Mouse (Mus musculus) midbrain, postnatal 0 days (tissue): ENCODE measurements around the gene Gpx3. TPM values are rescaled to one million over a fixed set of nuclear protein-coding genes. Genes with fewer than 3 reads are reported as not detected.

Experiments
- ATAC-seq: fragments of 200-750 bp; cut with Nextera tagmentation; 2 replicates; pipeline ENCODE4 v1.8.0; 2017; ENCODE audit warnings: moderate number of reproducible peaks, mild to moderate bottlenecking, moderate TSS enrichment, moderate library complexity; ENCODE audit not compliant: low FRiP score
- DNase-seq: peaks from one replicate; pipeline ENCODE4 v3.0.0-alpha.2; 2015; ENCODE audit warnings: low spot score
- H3K27ac ChIP-seq: fragments of 300-500 bp; sonication (generic); 2 replicates; pipeline ENCODE4 v1.5.1; 2014; ENCODE audit warnings: low read depth, mild to moderate bottlenecking, low read length, mixed read lengths
- H3K27me3 ChIP-seq: fragments of 300-500 bp; sonication (generic); 2 replicates; pipeline ENCODE4 v1.6.1; 2014; ENCODE audit warnings: low read length, control low read depth, mixed read lengths; ENCODE audit not compliant: insufficient read depth
- H3K36me3 ChIP-seq: fragments of 300-500 bp; sonication (generic); 2 replicates; pipeline ENCODE4 v1.6.1; 2014; ENCODE audit warnings: low read length, control low read depth, mixed read lengths; ENCODE audit not compliant: insufficient read depth
- H3K4me1 ChIP-seq: fragments of 300-500 bp; sonication (generic); 2 replicates; pipeline ENCODE4 v1.6.1; 2014; ENCODE audit warnings: mild to moderate bottlenecking, control low read depth, antibody characterized with exemption, low read length, mixed read lengths; ENCODE audit not compliant: insufficient read depth
- H3K4me2 ChIP-seq: fragments of 300-500 bp; sonication (generic); 2 replicates; pipeline ENCODE4 v1.6.1; 2014; ENCODE audit warnings: low read depth, mild to moderate bottlenecking, low read length, mixed read lengths; ENCODE audit not compliant: poor library complexity, severe bottlenecking
- H3K4me3 ChIP-seq: fragments of 300-500 bp; sonication (generic); 2 replicates; pipeline ENCODE4 v1.5.1; 2014; ENCODE audit warnings: low read depth, mild to moderate bottlenecking, low read length, moderate library complexity
- H3K9ac ChIP-seq: fragments of 300-500 bp; sonication (generic); replicated peaks from 2 replicates; pipeline ENCODE4 v1.6.1; 2014; ENCODE audit warnings: mild to moderate bottlenecking, low read length, moderate library complexity, mixed read lengths; ENCODE audit not compliant: poor library complexity, severe bottlenecking
- H3K9me3 ChIP-seq: fragments of 300-500 bp; sonication (generic); 2 replicates; pipeline ENCODE4 v1.6.1; 2016; ENCODE audit warnings: low read length, control low read depth
- CTCF ChIP-seq: IDR thresholded peaks from 2 replicates; pipeline ENCODE4 v1.5.1; 2016; ENCODE audit warnings: antibody characterized with exemption, mild to moderate bottlenecking
- WGBS: fragments of 180-500 bp; shearing (Covaris S2); extraction: QIAGEN DNeasy Blood & Tissue Kit; methylation state at CpG from one replicate; pipeline ENCODE4 v1.1.7; 2014; 5-methylcytosine and 5-hydroxymethylcytosine counted together
- polyA plus RNA-seq: library from polyadenylated mRNA; unstranded; fragments of >200 nt; fragmentation: Nextera tagmentation; extraction: Ambion mirVana; gene quantifications from 2 replicates; pipeline ENCODE4 v1.2.1, GENCODE M21; 2015
- total RNA-seq: library from RNA; depleted of rRNA; stranded (reverse); fragments of >200 nt; gene quantifications from 2 replicates; pipeline ENCODE4 v1.2.3, GENCODE M21; 2014

The Gpx3 gene
- total and polyA plus RNA-seq, 2 experiments from 2014 or later: 23.1 to 70.3 TPM

DNA sequence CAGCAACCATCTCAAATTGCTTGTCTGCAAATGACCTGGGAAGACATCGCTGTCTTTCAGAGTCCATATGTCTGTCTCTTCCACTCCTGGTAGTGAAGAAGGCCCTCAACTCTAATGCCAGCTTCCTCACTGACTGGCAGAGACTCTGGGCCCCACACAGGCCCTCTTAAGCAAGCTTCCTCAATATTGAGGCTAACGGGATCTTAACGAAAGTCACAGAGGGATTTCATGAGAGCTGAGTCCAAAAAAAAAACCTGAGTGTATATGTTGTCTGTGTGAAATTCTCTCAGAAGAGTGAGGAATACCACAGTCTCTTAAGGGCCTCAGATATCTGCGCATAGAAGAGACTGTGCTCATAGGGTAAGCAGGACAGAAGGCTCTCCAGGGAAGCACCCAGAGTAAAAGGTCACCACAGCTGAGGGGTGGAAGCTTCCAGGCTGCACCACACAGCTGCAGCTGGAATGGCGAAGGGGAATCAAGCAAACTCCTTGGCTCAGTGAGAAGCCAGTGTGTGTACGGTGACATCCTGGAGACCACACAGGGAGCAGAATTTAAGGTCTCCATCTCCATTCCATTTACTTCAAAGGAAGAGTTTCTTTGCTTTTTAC lies 18.8 kb downstream of the Gpx3 start:
- WGBS: 82% methylated on average over 6 of the region's 6 CpGs

DNA sequence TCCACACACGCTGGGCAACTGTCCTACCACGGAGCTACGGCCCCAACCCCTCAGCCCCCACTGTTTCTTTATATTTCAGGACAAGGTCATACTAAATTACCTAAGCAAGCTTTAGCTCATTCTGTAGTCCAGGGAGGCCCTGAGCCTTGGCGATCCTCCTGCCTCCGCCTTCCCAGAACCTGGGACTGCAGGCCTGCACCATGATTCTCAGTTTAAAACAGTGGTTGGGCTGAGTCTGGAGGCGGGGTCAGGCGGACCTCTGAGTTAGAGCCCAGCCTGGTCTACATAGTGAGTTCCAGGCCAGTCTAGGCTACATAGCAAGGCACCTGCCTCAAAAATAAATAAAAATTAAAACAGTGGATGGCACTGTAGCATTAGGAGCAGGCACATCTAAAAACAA lies 19.5 kb downstream of the Gpx3 start:
- no peak for ATAC-seq
- H3K27ac ChIP-seq: no peak overlapping the region
- no peaks in the 10 kb centered on the region for H3K4me1 ChIP-seq
- H3K36me3 ChIP-seq: peaks cover 42% of the 10 kb centered on the region
- WGBS: 45% methylated on average over 7 of the region's 7 CpGs
- no peak for TF ChIP-seq CTCF
- no peak overlapping the region for H3K4me2 ChIP-seq
- H3K4me3 ChIP-seq: no peak overlapping the region
- no peaks in the 10 kb centered on the region for H3K27me3 ChIP-seq
- no peak overlapping the region for H3K9ac ChIP-seq
- DNase-seq: no peak
- H3K9me3 ChIP-seq: no peaks in the 10 kb centered on the region

More for the DNA sequence above, 18.8 kb downstream of the Gpx3 start:
- DNase-seq (no peak), ATAC-seq (no peak)
- Histone ChIP-seq H3K4me1 (no peaks in the 10 kb centered on the region), H3K4me3 (no peak overlapping the region), H3K27me3 (no peaks in the 10 kb centered on the region), H3K9me3 (no peaks in the 10 kb centered on the region), H3K4me2 (no peak overlapping the region), H3K9ac (no peak overlapping the region), H3K36me3 (peaks cover 44% of the 10 kb centered on the region), H3K27ac (no peak overlapping the region)
- no peak for TF ChIP-seq CTCF

DNA sequence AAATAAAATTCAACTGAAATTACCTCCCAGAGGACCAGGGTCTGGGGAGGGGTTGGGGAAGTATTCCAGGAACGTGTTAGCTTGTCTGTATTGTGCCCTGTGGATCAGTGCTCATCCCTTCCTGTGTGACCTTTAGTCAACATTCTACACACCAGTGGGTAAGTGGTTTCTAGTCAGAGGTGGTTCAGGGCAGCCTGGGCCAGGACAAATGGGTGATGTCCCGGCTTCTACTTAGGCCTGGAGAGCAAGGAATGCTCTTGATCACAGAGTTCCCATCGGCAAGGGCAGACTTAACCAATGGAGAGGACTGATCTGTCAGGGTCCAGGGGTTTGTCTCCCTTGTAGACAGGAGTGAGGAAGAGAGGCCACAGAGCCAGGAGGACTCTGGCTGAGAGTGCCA lies 20.2 kb downstream of the Gpx3 start:
- no peaks in the 10 kb centered on the region for H3K27me3 ChIP-seq
- H3K4me3 ChIP-seq: no peak overlapping the region
- ATAC-seq (no peak), DNase-seq (no peak)
- 93% methylated on average over 3 of the region's 3 CpGs for WGBS
- H3K4me2 ChIP-seq: no peak overlapping the region
- H3K9ac ChIP-seq: no peak overlapping the region
- no peaks in the 10 kb centered on the region for H3K4me1 ChIP-seq
- no peak for TF ChIP-seq CTCF
- peaks cover 40% of the 10 kb centered on the region for H3K36me3 ChIP-seq
- no peak overlapping the region for H3K27ac ChIP-seq
- H3K9me3 ChIP-seq: no peaks in the 10 kb centered on the region

DNA sequence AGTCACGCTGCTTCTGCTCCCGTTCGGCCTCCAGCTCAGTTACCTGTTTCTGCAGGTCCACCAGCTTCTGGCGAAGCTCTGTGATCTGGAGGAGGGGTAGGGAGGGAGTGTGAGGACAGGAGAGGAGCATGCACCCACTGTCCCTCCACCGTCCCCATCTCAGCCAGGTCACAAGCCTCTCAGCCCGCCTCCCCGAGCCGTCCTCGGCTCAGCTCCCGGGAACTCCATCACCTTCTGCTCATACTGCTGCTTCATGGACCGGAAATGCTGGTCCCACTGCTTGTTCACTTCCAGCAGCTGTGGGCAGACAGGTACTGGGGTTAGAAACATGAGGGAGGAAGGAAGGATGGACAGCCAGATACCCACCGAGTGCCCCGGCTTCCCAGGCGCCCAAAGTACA lies 21.9 kb downstream of the Gpx3 start:
- no peak overlapping the region for H3K9ac ChIP-seq
- H3K36me3 ChIP-seq: peaks cover 40% of the 10 kb centered on the region
- no peak overlapping the region for H3K4me3 ChIP-seq
- H3K9me3 ChIP-seq: no peaks in the 10 kb centered on the region
- TF ChIP-seq CTCF: no peak
- H3K4me1 ChIP-seq: no peaks in the 10 kb centered on the region
- no peak overlapping the region for H3K27ac ChIP-seq
- no peaks in the 10 kb centered on the region for H3K27me3 ChIP-seq
- no peak overlapping the region for H3K4me2 ChIP-seq
- WGBS: 90% methylated on average over 14 of the region's 14 CpGs
- ATAC-seq (no peak), DNase-seq (no peak)

DNA sequence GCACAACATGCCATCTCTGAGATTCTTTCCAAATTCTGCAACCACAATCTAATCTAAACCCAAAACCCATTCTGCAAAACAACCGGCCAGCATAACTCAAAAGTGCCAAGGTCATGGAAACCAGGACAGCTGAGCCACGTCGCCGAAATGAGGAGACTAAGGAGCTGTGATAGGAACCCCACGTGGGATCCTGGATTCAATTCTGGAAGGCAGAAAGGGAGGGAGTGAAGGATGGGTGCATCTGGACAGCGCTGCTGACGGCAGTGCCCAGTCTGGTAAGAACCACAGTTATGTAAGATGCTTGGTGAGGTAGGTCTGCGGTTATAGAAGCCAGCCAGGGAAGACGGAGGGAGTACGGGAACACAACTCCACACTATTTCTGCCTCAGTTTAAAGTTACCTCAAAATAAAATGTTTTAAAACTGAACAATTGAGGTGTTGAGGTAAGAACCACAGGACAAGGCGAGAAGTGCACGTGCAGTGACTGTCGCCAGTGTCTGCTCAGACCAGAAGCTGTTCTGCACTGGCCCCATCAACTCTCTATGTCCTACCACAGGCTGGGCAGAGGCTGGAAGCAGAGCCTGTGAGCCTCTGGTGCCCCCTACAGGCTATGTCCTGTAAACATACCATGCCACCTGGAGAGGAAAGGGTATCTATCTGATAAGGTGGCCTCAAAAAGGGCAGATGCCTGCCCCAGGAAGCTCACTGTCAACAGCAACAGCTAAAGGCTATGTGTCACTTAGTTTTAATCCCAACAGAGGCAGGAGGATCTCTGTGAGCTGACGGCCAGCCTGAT lies 25.3 kb downstream of the Gpx3 start:
- no peak for ATAC-seq
- H3K36me3 ChIP-seq: peaks cover 32% of the 10 kb centered on the region

DNA sequence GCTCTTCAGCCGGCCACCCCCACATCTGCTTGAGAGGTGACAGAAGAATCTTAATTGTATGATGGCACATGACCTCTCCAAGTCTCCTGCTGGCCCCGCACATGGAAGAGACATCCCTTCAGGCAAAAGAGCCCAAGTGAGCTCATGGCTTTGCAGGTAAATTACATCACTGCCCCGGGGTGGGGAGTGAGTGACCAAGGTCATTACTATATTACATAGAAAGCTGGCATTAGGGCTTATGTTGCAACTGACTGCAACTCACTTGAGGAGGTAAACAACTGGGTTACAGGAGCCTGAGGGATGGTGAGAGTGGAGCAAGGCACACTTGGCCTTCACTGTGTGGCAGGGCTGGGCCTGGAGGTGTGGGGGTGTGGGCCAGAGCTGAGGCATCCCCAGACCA lies 26.0 kb downstream of the Gpx3 start:
- no peaks in the 10 kb centered on the region for H3K9me3 ChIP-seq
- WGBS: 92% methylated on average over 3 of the region's 3 CpGs
- no peak for DNase-seq
- no peaks in the 10 kb centered on the region for H3K27me3 ChIP-seq
- ATAC-seq: no peak
- no peak overlapping the region for H3K4me3 ChIP-seq
- no peaks in the 10 kb centered on the region for H3K4me1 ChIP-seq
- peaks cover 29% of the 10 kb centered on the region for H3K36me3 ChIP-seq
- TF ChIP-seq CTCF: no peak
- H3K9ac ChIP-seq: no peak overlapping the region
- H3K4me2 ChIP-seq: no peak overlapping the region
- H3K27ac ChIP-seq: no peak overlapping the region

More for the DNA sequence above, 25.3 kb downstream of the Gpx3 start:
- no peak overlapping the region for H3K4me3 ChIP-seq
- TF ChIP-seq CTCF: peak; percentile 80
- DNase-seq: peak; percentile 59
- no peak overlapping the region for H3K27ac ChIP-seq
- no peak overlapping the region for H3K4me2 ChIP-seq
- no peaks in the 10 kb centered on the region for H3K27me3 ChIP-seq
- whole genome bisulfite sequencing: 83% methylated on average over 14 of the region's 14 CpGs
- H3K4me1 ChIP-seq: no peaks in the 10 kb centered on the region
- H3K9ac ChIP-seq: no peak overlapping the region
- no peaks in the 10 kb centered on the region for H3K9me3 ChIP-seq
